Mouse (Mus musculus): ENCODE measurements around the gene Dcn.

The Dcn gene

DNA sequence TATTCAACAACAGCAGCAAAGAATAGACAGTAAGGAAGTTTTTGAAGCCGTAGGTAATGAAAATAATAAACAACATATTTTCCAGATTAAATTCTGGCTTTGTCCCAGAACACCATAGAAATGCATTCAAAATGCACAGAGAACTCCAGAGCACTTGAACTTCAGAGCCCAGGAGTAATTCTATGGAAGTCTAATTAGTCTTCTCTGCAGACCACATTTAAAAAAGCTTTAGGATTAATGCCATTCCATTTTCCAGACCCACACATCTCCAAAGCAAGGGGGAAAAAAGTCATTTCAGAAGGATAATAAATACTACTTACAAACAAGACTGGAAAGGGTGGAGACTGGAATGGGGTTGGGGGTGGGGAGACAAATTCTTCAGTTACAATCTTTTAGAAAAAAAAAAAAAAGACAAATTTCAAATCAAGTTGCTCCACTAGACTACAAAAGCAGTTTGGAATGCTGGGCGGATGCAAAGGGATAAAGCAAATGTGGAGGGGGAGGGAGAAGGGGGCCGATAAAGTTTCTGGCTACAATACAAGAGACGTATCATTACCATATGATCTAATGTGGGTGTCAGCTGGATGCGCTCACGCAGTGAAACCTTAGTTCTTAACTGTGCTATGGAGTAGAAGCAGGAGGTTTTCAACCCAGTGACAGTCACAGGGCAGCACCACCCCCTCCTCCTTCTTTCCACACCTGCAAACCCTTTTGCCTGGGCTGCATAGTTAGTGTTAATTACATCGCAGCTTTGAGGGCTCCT, at the start of gene Dcn:
Gene Dcn (plus strand): TSS at position 606 of the 763 bp plus-strand sequence.
- DNase-seq (ENCODE audit: low spot score) = peak; percentile 43

DNA sequence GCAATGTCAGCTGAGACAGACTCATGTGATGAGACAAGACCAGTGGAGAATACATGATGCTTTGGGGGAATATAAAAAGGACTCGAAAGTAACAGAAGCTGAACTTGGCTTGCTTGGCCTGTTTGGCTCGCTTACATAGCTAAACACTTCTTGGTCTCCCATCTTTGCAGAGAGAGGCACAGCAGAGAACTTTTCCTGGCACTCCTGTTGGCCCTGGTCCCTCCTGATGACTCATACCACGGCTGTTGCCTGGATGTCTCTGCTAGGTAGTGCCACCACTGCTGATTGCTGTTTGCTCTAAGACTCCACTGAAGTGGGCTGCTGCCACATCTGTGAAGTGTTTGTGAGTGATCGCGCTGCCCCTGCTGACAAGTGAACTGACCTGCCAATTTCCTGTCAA, 42.7 kb upstream of the Dcn start:
- no peak for DNase-seq (ENCODE audit: low spot score)

DNA sequence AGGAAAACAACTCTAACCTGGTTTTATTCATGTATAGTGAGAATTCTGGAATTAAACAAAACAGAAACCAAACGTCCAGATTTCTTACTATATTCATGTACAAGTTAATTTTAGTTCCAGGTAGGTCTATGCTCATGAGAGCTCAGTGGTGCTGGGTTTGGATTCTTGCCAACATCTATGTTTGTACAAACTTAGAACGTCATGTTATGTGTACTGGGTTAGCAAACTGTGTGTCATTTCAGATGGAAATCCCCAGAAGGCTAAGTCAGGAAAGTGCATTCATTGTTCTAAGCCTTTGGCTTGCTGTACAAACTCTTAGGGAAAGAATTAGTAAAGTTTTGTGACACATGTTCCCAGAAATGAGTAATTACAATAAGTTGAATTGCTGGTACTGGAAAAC, 37.1 kb upstream of the Dcn start:
- no peak for DNase-seq (ENCODE audit: low spot score)

DNA sequence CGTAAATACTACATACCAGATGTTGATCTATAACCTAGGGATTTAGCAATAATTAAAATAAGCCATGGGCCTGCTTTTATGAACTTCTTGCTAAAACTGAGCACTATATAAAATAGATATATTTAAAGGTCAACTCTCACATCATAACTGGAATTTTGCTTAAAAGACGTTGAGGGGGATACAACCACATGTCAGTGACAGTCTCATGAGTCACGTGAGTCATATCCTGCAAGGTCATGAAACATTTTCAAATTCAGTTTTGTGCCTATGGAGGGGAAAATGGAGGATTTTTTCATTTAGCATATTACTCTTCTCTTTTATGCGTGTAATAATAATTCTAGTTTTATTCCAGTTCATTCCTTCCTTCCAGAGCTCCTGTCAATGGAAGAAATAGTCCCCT, 32.9 kb upstream of the Dcn start:
- no peak for DNase-seq (ENCODE audit: low spot score)

DNA sequence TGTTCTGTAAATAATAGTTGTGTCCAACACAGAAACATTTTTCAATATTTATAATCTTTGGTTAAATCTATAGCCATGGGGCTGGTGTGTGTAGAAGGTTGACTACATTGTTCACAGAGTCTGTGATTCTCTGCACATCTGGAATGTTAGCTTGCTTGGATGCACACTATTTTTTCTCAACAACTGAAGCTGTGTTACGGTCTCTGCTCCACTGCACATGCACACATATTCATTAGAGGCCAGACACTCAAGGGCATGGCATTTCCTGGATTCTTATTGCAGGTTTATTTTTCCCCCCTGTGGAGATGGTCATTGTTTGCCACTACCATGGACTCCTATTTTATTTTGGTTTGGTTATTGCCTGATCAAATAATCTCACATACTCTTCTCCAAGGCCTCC, 26.5 kb upstream of the Dcn start:
- no peak for DNase-seq (ENCODE audit: low spot score)

DNA sequence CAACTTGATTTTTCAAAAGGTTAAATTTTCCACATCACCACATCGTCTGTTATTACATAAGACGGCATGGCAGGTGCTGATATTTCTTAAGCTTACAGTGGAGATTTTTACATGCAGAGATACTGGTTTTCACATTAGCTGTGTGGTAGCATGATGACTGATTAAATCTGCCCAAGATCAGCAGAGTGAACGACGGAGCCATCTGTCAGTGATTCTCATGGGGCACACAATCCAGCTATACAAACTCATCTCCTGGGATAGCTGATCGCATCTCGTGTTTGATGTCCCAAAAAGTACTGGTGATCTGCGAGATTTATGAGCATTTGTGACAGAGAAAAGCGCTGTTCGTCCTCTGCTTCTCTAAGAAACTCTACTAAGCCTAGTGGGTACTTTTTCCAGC, 25.9 kb upstream of the Dcn start:
- no peak for DNase-seq (ENCODE audit: low spot score)

DNA sequence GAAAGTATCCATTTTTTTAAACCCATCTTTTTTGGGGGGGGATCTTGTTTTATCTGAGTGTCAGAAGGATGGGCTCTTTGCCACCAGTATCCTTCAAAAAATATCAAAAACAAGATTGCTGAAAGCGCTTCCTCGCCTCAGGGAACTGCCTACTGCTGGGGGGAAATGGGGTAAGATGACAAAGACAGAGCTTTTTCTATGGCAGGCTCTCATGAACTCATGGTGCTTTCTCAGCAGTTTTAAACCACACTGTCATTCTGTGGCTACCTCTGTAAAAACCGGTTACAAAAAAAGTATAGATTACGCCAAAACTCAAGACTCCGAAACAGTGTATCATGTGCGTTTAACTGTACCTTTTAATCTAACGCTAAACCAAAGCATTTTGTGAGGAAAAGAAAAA, 22.4 kb upstream of the Dcn start:
- no peak for DNase-seq (ENCODE audit: low spot score)

DNA sequence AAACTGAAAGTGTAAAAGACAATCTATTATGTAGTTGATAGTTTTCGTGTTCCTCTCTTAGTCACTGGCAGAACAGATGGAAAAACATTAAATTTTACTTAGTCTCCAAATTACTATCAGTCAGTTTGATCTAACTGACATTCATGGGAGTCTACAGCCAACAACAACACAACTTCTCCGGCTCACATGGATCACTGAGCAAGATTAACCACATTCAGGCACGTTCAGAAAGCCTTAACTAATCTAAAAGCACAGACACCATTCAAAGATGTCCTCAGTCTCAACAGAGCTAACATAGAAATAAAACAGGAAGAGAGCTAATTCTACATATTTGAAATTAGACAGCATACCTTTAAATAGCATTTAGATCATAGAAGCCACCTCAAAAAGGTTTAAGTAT, 12.6 kb upstream of the Dcn start:
- DNase-seq (ENCODE audit: low spot score) = no peak

DNA sequence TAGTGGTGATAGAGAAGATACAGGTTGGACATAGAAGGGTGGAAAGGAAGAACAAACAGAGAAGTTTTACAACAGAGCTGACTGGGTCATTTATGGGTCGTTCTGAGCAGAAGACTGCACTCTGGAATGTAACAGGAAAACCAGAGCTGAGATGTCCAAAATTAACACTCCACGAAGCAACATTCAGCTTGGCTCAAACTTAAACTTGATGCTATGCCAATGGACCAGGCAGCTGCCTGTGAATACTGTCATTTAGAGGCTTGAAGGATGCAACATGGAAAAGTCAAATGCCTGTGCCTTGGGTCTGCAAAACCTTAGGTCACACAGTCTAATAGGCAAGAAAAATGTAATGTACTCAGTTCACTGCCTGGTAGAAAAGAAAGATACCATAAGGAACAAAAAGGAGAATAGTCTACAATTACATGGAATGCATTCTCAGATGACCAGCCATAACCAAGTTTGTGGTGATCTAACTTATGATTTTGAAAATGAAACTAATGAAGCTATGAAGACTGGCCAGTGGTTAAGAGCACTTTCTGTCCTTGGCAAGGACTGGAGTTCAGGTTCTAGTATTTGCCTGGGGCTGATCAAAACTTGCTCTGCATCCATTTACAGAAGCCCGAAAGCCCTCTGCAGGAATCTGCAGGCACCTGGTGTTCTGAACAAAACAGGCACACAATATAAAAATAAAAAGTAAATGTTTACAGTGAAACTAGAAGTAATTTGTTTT, 9.8 kb upstream of the Dcn start:
- no peak for DNase-seq (ENCODE audit: low spot score)

DNA sequence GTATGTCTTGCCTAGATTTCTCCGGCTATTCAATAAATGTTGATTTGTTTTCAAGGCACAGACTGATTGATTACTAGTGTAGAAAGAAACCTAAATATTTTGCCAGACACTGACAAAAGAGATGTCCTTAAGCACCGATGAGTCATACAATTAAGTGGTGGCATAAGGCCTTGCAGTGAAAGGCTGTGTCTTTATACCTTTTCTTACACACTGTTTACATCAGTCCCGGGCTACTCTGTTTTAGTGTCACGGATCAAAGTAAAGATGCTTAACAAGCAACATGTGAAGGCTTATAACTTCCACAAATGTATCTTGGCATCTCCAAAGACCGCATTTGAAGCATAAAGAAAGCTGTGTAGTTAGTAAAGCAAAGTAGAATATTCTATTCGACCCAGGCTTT, 3.9 kb upstream of the Dcn start:
- DNase-seq (ENCODE audit: low spot score) = no peak

DNA sequence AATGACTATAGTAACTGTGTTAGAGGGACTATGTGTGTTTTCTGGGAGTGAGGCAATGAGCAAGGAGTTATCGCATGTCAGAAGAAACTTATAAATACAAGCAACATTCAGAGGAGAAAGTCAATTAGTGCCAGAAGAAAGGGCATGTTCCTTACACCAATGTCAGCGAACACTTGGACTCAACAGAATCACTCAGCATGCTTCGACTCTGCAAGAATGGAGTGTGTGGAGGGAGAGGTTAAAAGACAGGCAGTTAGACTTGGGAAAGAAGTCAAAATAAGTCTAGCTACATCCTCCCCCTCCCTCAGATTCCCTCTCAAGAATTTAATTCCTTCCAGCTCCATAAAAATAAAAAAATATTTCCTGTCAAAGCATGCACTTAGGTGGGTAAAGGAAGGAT, 1.1 kb upstream of the Dcn start:
- no peak for DNase-seq (ENCODE audit: low spot score)

DNA sequence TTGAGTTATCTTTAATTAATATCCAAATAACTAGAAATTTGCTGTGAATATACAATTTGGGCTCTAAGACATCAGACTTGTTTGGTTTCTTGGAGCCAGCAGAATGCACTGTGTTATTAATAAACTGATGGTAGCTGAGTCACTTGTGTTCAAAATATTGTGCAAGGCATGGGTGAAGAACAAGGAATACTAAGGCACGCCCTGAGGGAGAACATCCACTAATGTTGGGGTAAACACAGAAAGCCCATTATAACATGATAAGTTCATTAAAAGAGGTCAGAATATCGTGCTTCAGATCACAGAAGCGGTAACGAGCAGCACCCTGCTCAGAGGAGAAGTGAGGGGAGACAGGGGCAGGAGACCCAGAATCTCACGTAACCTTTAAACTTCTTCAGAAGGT, 2.7 kb downstream of the Dcn start:
- DNase-seq (ENCODE audit: low spot score) = no peak

DNA sequence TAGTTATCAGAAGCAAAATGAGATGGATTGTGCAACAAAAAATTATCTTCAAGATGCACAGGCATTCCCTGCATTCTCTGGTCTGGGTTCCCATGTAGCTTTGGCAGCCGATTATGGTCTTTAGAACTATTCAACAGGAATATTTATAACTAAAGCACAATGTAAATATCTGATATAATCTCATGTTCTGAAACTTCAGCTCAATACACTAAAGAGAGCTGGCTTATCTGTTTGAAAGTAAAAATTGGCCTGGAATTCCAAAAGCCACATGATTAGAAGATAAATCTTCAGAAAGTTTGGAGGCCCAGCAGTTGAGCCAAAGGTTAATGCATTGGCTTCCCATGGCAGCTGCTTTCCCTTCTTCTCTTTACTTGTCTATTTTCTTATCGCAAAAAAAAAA, 4.6 kb downstream of the Dcn start:
- DNase-seq (ENCODE audit: low spot score) = no peak

DNA sequence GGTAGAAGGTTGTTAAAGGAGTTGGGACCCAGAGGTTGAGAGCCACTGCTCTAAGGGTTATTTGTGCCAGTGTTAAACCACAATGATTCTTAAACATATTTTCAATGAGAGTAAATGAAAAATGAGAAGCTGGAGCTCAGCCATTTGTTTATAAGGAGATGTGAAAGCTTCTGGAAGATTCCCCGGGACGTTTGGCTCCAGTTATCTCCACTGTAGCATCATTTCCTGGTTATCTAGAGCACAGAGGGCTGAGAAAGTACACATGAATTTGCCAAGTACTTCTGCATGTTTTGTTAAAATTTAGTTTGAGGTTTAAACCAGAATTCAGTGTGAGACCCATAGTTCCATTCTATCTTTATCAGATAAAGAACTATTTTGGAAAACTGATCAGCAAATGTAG, 5.7 kb downstream of the Dcn start:
- no peak for DNase-seq (ENCODE audit: low spot score)

DNA sequence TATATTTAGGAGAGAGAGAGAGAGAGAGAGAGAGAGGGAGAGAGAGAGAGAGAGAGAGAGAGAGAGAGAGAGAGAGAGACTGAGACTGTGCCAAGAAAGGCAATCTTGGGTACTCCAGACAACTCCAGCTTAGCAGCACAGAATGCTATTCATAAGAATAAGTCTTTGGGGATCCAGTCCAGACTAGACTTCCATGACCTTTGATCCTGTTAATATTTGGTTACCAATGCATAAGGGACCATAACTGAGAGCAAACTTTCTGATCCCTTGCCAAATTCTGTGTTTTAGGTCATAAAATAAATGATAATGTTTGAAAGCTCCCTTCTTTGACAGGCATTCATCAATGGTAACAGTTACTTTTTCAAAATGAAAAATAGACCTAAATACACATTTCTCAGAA, 6.7 kb downstream of the Dcn start:
- no peak for DNase-seq (ENCODE audit: low spot score)

DNA sequence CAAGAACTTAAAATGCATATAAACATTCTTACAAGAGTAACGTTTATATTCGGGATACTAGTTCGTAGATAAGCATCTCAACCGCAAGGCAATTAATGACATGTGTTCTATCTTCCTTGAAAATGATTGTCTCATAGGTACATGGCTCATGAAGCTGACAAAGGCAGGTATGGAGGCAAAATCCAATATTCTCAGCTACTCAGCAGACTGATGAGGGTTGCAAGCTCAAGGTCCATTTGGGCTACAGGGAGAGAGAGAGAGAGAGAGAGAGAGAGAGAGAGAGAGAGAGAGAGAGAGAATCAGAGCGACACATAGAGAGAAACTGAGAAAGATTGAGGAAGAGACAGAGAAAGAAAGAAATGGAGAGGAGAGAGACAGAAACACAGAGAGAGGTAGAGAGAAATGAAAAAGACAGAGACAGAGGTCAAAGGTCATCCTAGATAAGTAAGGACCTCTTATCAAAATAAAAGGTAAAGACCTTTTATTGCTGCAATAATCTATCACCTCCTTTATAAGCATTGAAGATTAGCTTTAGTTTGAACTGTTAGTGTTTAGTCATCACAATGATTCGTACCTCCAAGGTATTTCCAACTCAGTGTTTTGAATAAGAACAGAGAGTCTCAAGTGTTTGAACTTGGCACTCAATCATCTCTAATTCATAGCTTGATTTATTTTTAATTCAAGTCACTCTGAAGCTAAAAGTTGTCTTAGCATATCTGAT, 8.0 kb downstream of the Dcn start:
- DNase-seq (ENCODE audit: low spot score) = no peak

DNA sequence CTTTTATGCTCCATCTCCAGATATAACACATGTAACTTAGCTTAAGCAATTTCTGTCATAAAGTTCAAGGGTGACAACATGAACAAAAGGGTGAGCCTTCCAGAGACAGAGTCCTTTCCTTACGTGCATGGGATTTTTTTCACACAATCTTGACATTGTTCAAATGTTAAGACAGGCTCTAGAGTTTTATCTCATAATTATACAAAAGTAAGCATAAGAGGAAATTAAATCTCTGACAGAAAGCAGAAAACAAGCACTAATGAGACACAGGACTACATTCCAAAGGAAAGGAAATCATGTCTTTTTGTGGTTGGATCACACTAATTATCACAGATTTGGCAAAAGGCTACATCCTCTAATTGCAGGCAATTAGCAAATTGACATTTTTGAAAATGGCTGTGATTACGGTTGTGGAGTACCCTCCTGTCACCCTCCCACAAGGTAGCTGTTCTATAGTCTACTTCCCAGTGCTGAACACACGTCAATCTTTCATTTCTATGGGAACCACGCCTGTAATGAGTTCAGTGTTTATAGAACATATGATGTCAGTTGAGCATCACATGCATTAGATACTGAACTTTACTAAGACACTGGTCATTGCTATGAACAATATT, 13.1 kb downstream of the Dcn start:
- DNase-seq (ENCODE audit: low spot score) = no peak

DNA sequence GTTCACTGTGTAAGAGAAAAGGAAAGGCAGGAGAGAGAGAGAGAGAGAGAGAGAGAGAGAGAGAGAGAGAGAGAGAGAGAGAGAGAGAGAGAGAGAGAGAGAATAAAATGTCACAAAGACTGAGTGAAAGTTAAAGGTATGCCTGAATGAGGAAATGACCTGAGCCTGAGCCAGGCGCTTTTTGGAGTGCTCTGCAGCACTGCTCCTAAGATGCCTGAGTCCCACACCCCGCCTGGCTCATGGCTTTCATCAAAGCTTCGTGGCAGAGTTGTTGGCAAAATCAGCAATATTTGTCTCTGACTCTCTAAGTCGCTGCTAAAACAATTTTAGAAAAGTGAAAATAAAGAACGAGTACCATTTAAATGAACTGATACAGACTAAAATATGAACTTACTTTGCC, 18.2 kb downstream of the Dcn start:
- no peak for DNase-seq (ENCODE audit: low spot score)

DNA sequence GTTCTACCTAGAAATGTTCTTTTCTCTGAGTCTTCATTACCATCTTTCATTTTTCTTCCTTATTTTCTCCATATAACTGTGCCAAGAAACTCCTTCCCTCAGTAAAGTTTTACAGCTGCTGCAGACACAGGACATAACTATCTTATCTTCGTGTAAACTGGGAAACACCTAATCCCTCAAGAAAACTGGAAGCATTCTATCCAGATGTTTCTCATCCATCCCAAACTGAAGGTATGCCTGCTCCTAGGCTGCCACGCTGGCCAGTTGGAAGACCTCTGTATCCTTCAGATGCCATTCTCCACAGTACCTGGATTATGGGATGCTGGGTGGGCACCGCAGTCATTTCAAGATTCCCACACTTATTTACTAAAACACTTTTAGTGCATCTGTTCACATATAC, 44.0 kb downstream of the Dcn start:
- no peak for DNase-seq (ENCODE audit: low spot score)

DNA sequence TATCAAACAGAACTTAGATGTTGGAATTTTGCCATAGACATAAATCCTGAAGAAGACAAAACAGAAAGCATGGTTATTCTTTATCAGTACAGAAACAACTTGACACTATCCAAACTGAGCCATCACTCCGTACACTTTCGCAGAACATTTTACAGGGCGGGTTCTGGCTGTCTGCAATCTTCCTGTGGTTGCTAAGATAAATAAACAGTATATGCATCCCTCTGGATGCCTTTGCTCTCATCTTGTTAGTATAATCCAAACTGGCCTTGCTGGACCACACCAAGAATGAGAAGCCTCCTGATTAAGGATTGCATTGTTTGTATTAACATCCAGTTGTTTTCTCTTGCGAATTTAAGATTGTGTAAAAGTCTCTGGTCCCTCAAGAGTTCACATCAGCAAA, 56.3 kb downstream of the Dcn start:
- no peak for DNase-seq (ENCODE audit: low spot score)

DNA sequence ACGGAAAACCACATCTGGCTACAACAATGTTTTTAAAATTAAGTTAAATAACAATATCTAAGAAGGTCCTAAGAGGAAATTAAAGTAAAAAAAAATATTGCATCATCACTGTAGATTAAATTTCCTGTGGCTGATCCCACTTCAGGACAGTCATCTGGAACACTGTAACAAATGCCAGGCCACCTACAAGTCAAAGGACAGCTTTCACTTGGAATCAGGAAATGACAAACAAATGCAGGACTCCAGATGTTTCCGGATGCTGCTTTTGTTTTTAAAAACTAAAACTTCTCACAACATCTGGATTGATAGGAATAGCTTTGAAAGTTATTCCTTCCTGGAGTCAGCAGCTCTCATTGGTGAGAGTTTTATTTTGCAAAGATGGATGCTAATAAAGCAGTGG, 57.5 kb downstream of the Dcn start:
- no peak for DNase-seq (ENCODE audit: low spot score)

DNA sequence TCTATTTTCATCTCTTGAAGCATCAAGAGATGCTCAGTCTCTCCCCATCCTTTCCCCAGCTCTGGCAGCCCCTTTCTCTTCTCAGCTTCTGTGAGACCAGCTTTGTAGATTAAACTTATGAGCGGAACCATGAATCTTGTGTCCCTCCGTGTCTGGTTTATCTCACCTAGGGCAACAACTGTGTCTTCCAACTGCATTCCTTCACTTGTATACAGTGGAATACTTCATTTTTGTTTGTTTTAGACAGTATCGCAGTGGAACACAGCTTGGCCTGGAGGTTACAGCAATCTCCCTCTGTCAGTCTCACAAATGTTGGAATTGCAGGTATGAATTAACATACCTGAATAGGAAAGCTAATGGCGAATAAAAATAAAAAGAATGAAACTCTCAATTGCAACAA, 58.8 kb downstream of the Dcn start:
- no peak for DNase-seq (ENCODE audit: low spot score)

DNA sequence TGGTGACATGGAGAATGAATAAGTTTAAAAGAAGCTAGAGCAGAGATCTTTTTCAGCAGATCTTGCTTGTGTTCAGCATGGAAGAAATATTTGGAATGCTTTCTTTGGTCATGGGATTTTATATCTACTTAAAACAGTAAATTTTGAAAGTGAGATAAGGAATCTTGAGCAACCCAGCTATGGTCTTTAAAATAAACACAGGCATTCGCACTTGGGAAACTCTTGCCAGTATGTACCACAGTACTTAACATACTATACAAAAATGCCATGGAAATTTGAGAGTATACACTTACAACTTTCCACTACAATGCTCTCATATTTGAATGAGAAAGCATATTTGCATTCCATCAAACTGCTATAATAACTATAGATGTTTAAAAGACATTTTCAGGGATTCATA, 68.3 kb downstream of the Dcn start:
- no peak for DNase-seq (ENCODE audit: low spot score)
